Mouse (Mus musculus): ENCODE data around the gene Padi4.

Gene Padi4

GRCm38 (mm10) chr4:140774025-140774800 is at the start of gene Padi4:
Gene Padi4, minus strand, starts transcription at chr4:140774236.
- no peak for DNase-seq (ENCODE audit: low spot score)

GRCm38 (mm10) chr4:140821988-140822387 is 48.0 kb upstream of the Padi4 start:
- no peak for DNase-seq (ENCODE audit: low spot score)

- no peak for DNase-seq (ENCODE audit: low spot score)
These were observed 43.4 kb upstream of the Padi4 start for GRCm38 (mm10) chr4:140817413-140817812.

- DNase-seq (ENCODE audit: low spot score) = no peak
These were observed 42.2 kb upstream of the Padi4 start for GRCm38 (mm10) chr4:140815996-140816917.

- no peak for DNase-seq (ENCODE audit: low spot score)
These were observed 41.5 kb upstream of the Padi4 start for GRCm38 (mm10) chr4:140815496-140815895.

GRCm38 (mm10) chr4:140814241-140815225 is 40.5 kb upstream of the Padi4 start:
- DNase-seq (ENCODE audit: low spot score) = no peak

GRCm38 (mm10) chr4:140813358-140814185 is 39.5 kb upstream of the Padi4 start:
- DNase-seq (ENCODE audit: low spot score) = no peak

GRCm38 (mm10) chr4:140812609-140813008 is 38.6 kb upstream of the Padi4 start:
- no peak for DNase-seq (ENCODE audit: low spot score)

GRCm38 (mm10) chr4:140812191-140812590 is 38.2 kb upstream of the Padi4 start:
- no peak for DNase-seq (ENCODE audit: low spot score)

- DNase-seq (ENCODE audit: low spot score) = no peak
These were observed 36.6 kb upstream of the Padi4 start, which contains the start of gene Padi3 for GRCm38 (mm10) chr4:140810458-140811260. Gene Padi3, minus strand, starts transcription at chr4:140810648.

- DNase-seq (ENCODE audit: low spot score) = no peak
These were observed 35.1 kb upstream of the Padi4 start for GRCm38 (mm10) chr4:140809118-140809517.

- DNase-seq (ENCODE audit: low spot score) = no peak
These were observed 30.6 kb upstream of the Padi4 start for GRCm38 (mm10) chr4:140804601-140805000.

- DNase-seq (ENCODE audit: low spot score) = no peak
These were observed 27.3 kb upstream of the Padi4 start for GRCm38 (mm10) chr4:140801364-140801763.

GRCm38 (mm10) chr4:140796786-140797185 is 22.8 kb upstream of the Padi4 start:
- no peak for DNase-seq (ENCODE audit: low spot score)

GRCm38 (mm10) chr4:140794678-140795077 is 20.6 kb upstream of the Padi4 start:
- DNase-seq (ENCODE audit: low spot score) = no peak

- DNase-seq (ENCODE audit: low spot score) = no peak
These were observed 19.8 kb upstream of the Padi4 start for GRCm38 (mm10) chr4:140793795-140794194.

GRCm38 (mm10) chr4:140792584-140792983 is 18.5 kb upstream of the Padi4 start:
- DNase-seq (ENCODE audit: low spot score) = no peak

GRCm38 (mm10) chr4:140791071-140791470 is 17.0 kb upstream of the Padi4 start:
- DNase-seq (ENCODE audit: low spot score) = no peak

GRCm38 (mm10) chr4:140789983-140790382 is 15.9 kb upstream of the Padi4 start:
- peak; percentile 67 for DNase-seq (ENCODE audit: low spot score)

- DNase-seq (ENCODE audit: low spot score) = peak; percentile 77
These were observed 14.9 kb upstream of the Padi4 start for GRCm38 (mm10) chr4:140788983-140789382.
